Mouse (Mus musculus) midbrain, embryonic 12.5 days (tissue): Measurements from ENCODE around the gene Tmem176b. TPM values are rescaled to one million over a fixed set of nuclear protein-coding genes. Genes with fewer than 3 reads are reported as not detected.

Experiments used
- ATAC-seq: fragments of 200-750 bp; cut with Nextera tagmentation; 2 replicates; pipeline ENCODE4 v1.8.0; 2017; ENCODE audit warnings: low read depth, moderate TSS enrichment, moderate library complexity; ENCODE audit not compliant: low FRiP score
- H3K27ac ChIP-seq: fragments of 300-500 bp; sonication (generic); replicated peaks from 2 replicates; pipeline ENCODE4 v1.5.1; 2016; ENCODE audit warnings: mild to moderate bottlenecking
- H3K27me3 ChIP-seq: fragments of 300-500 bp; sonication (generic); 2 replicates; pipeline ENCODE4 v1.6.1; 2016; ENCODE audit warnings: mild to moderate bottlenecking
- H3K36me3 ChIP-seq: fragments of 300-500 bp; sonication (generic); 2 replicates; pipeline ENCODE4 v1.6.1; 2016
- H3K4me1 ChIP-seq: fragments of 300-500 bp; sonication (generic); 2 replicates; pipeline ENCODE4 v1.6.1; 2016
- H3K4me2 ChIP-seq: fragments of 300-500 bp; sonication (generic); replicated peaks from 2 replicates; pipeline ENCODE4 v1.6.1; 2016; ENCODE audit warnings: mild to moderate bottlenecking, moderate library complexity
- H3K4me3 ChIP-seq: fragments of 300-500 bp; sonication (generic); 2 replicates; pipeline ENCODE4 v1.5.1; 2016; ENCODE audit warnings: mild to moderate bottlenecking
- H3K9ac ChIP-seq: fragments of 300-500 bp; sonication (generic); replicated peaks from 2 replicates; pipeline ENCODE4 v1.6.1; 2016; ENCODE audit warnings: mild to moderate bottlenecking, moderate library complexity
- H3K9me3 ChIP-seq: fragments of 300-500 bp; sonication (generic); 2 replicates; pipeline ENCODE4 v1.6.1; 2016; ENCODE audit warnings: mild to moderate bottlenecking
- WGBS: fragments of 180-500 bp; shearing (Covaris S2); methylation state at CpG from one replicate; pipeline ENCODE4 v1.1.7; 2016; 5-methylcytosine and 5-hydroxymethylcytosine counted together
- polyA plus RNA-seq: library from polyadenylated mRNA; unstranded; fragments of >200 nt; fragmentation: Nextera tagmentation; extraction: Ambion mirVana; gene quantifications from 2 replicates; pipeline ENCODE4 v1.2.1, GENCODE M21; 2016

Tmem176b gene
- polyA plus RNA-seq, 1 experiment from 2014 or later, result 86.7 TPM

DNA sequence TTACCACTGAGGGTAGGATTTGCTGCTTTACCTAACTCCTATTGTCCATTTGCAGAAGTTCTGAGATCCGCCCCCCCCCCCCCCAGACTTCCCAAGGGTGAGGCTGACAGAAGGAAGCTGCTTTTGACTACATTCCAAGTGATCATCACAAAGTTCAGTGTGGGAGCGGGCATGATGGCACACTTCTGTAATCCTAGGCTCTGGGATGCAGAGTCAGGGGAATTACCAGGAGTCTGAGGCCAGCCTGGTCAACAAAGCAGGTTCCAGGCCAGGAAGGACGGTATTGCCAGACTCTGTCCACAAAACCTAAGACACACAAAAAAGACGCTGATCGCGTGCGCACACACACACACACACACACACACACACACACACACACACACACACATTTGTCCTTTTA lies 22.2 kb upstream of the Tmem176b start:
- H3K9me3 ChIP-seq, result no peaks in the 10 kb centered on the region
- 85% methylated on average over 7 of the region's 7 CpGs for WGBS
- no peaks in the 10 kb centered on the region; the same call in 1 of the 2 replicates for H3K27me3 ChIP-seq
- H3K36me3 ChIP-seq, result no peaks in the 10 kb centered on the region
- H3K4me1 ChIP-seq, result peaks cover 16% of the 10 kb centered on the region
- no peak overlapping the region for H3K9ac ChIP-seq
- no peak for ATAC-seq
- no peak overlapping the region for H3K4me3 ChIP-seq
- H3K4me2 ChIP-seq, result no peak overlapping the region
- no peak overlapping the region for H3K27ac ChIP-seq

DNA sequence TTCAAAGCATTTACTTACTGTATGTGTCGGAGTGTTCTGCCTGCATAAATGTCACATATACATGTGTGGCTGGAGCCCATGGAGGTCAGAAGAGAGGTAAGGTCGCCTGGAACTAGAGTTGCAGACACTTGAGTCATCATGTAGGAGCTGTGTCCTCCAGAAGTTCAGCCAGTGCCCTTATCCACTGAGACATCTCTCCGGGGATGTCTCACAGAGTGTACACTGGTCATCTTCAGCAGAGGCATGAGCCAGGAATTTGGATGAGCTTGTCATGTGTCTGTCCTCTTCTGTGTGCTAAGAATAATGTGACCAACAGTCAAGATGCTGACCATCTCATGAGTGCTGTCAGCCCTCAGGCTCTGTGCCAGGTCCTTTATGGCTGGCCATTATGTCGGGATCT lies 21.5 kb upstream of the Tmem176b start:
- WGBS, result 81% methylated on average over 4 of the region's 4 CpGs
- H3K27me3 ChIP-seq, result no peaks in the 10 kb centered on the region; the same call in 1 of the 2 replicates

DNA sequence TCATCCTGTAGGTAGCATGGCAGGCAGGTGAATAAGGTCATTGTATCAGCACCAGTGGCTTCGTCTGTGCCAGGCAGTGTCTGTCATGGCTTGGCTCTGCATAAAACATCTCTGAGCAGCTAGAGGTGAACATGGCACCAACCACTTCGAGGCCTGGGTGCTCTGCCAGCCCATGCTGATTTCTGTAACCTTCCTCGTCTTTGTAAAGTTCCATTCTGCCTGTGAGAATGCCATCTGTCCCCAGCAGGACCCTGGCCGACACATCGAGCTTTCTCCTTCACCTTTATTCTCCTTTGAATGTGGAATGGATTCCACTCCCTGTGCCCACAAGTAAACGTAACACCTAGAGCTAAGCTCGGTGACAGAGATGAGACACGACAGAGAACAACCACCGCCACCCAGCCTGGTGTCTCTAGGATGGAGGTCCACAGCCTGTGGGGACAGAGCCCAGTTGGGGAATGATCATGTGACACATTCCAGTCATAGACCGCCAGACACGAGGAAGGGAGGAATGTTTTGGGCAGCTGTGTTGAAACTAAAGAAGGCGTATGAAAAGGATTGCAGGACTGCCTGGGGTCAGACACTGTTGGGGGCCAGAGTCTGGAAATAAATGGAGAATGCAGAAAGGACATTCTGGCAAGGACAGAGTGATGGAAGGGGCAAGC lies 20.5 kb upstream of the Tmem176b start:
- 83% methylated on average over 12 of the region's 12 CpGs for WGBS
- H3K36me3 ChIP-seq, result no peaks in the 10 kb centered on the region
- H3K9ac ChIP-seq, result no peak overlapping the region
- no peak for ATAC-seq
- H3K27ac ChIP-seq, result no peak overlapping the region
- peaks cover 7% of the 10 kb centered on the region; the same call in 1 of the 2 replicates for H3K4me1 ChIP-seq
- H3K9me3 ChIP-seq, result no peaks in the 10 kb centered on the region
- no peak overlapping the region for H3K4me2 ChIP-seq
- no peaks in the 10 kb centered on the region; the same call in 1 of the 2 replicates for H3K27me3 ChIP-seq
- H3K4me3 ChIP-seq, result no peak overlapping the region

More for the DNA sequence above, 21.5 kb upstream of the Tmem176b start:
- Histone ChIP-seq H3K4me3 (no peak overlapping the region), H3K9me3 (no peaks in the 10 kb centered on the region), H3K4me2 (no peak overlapping the region), H3K36me3 (no peaks in the 10 kb centered on the region), H3K4me1 (peaks cover 16% of the 10 kb centered on the region), H3K9ac (no peak overlapping the region), H3K27ac (no peak overlapping the region)
- no peak for ATAC-seq

DNA sequence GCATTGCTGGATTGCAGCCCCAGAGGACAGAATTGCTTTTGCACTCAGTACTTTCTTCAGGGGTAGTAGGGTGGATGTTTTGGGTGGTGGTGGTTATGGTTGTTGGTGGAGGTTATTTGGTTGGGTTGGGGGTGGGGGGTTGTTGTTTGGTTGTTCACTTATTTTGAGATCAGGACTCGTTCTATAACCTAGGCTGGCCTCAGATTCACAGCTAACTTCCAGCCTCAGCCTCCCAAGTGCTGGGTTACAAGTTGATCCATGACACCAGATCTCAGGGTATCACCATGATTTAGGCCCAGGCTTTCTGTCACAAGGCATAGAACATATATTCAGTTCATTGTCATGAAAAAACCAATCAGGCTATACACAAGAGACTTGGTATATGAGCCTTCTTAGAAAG lies 19.6 kb upstream of the Tmem176b start:
- ATAC-seq, result no peak
- no peaks in the 10 kb centered on the region for H3K9me3 ChIP-seq
- H3K4me1 ChIP-seq, result 0 out of 2 replicates have a peak, but pooled peaks cover 3% of the 10 kb centered on the region
- H3K4me3 ChIP-seq, result no peak overlapping the region
- H3K9ac ChIP-seq, result no peak overlapping the region
- no peaks in the 10 kb centered on the region for H3K36me3 ChIP-seq
- no peak overlapping the region for H3K27ac ChIP-seq
- 83% methylated on average over 1 of the region's 1 CpGs for WGBS
- H3K27me3 ChIP-seq, result no peaks in the 10 kb centered on the region; the same call in 1 of the 2 replicates
- H3K4me2 ChIP-seq, result no peak overlapping the region

DNA sequence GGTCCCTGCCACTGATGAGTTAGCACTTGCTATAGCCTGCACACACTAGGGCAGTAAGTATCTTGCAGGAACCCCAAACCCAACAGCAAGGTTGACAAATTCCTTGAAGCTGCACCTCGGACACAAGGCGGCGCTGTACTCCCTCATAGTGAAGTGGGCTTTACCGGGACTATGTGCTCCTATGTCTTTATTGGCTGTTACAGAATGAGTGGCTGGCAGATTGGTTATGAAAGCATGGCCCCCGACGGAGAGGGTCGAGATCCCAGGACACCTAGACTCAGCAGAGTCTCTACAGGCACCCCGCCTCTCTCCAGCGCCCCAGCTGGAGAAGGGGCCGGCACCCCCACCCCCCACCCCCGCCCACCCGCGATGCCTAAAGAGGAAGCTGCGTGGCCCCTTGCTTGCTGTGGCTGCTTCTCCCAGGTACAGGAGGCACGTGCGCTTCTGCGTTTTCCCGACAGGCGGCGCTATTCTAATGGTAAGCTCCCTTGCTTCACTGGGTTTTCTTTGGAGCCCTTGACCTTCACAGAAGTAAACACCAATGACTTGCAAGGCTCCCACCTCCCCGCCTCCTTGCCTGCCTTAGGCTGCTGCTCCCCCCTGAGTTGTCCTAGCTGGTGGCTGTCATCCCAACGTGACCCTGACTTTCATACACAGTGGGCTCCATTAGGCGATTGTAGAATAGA lies 19.0 kb upstream of the Tmem176b start:
- no peaks in the 10 kb centered on the region for H3K9me3 ChIP-seq
- no peaks in the 10 kb centered on the region; the same call in 1 of the 2 replicates for H3K27me3 ChIP-seq
- no peak overlapping the region for H3K9ac ChIP-seq
- no peak overlapping the region for H3K27ac ChIP-seq
- H3K4me2 ChIP-seq, result peak overlapping the region; percentile 46
- peak; percentile 41; the same call in 1 of the 2 replicates for ATAC-seq
- peak overlapping the region; percentile 20; the same call in 1 of the 2 replicates for H3K4me3 ChIP-seq
- H3K36me3 ChIP-seq, result no peaks in the 10 kb centered on the region
- WGBS, result 11% methylated on average over 18 of the region's 23 CpGs
- H3K4me1 ChIP-seq, result 0 out of 2 replicates have a peak, but pooled peaks cover 1% of the 10 kb centered on the region

DNA sequence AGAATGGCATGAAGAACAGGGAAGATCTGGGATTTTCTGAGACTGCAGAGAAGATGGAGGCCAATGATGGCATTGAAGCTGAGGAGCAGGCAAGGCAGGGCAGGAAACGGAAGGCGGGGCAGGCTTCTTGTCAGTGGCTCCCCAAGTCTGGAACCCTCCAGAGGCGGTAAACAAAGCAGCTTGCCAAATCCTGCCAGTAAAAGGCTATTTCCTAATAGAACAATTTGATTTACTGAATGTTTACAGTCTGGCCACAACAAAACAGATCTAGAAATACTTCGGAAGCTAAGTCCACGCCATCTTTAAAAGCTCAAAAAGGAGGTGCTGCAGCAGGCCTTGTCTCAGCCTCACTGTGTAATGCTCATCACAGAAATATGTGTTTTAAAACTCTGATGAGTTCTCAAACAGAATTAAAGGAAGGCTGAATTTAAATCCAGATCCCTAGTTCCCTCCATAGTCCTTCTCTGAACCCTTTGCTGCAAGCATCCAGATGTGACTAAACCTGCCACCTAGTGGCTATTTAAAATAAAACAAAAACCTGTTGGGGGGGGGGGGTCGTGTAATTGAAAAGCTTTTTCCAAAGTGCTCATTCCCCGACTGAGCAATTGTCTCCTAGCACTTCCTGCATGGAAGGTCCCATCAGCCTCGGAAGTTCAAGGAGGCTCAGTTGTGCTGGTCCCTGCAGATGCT lies 16.5 kb upstream of the Tmem176b start:
- H3K27me3 ChIP-seq, result no peaks in the 10 kb centered on the region; the same call in 1 of the 2 replicates
- no peak overlapping the region for H3K4me3 ChIP-seq
- H3K4me1 ChIP-seq, result no peaks in the 10 kb centered on the region
- 51% methylated on average over 8 of the region's 8 CpGs for whole genome bisulfite sequencing
- no peak overlapping the region for H3K27ac ChIP-seq
- ATAC-seq, result no peak
- H3K9ac ChIP-seq, result no peak overlapping the region
- H3K9me3 ChIP-seq, result no peaks in the 10 kb centered on the region
- no peaks in the 10 kb centered on the region for H3K36me3 ChIP-seq
- H3K4me2 ChIP-seq, result no peak overlapping the region

DNA sequence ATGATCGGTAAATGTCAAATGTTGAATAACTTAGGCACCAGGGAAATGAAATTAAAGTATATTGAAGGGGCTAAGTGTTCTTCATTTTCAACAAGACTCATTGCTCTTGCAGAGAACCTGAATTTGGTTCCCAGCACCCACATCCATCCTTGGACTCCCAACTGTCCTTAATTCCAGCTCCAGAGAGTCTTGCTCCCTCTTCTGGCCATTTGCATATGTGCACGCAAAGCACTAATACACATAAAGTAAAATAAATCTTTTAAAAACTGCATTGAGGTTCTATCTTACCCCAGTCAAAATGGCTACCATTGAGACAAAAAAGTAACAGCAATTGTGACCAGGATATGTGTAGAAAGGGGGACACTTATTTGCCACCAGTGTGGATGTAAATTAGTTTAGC lies 12.9 kb upstream of the Tmem176b start:
- Histone ChIP-seq H3K36me3 (no peaks in the 10 kb centered on the region), H3K27me3 (no peaks in the 10 kb centered on the region; the same call in 1 of the 2 replicates), H3K9ac (no peak overlapping the region), H3K4me3 (no peak overlapping the region), H3K4me2 (no peak overlapping the region), H3K27ac (no peak overlapping the region), H3K9me3 (no peaks in the 10 kb centered on the region), H3K4me1 (peaks cover 3% of the 10 kb centered on the region; the same call in 1 of the 2 replicates)
- WGBS, result 97% methylated on average over 2 of the region's 2 CpGs
- ATAC-seq, result no peak

DNA sequence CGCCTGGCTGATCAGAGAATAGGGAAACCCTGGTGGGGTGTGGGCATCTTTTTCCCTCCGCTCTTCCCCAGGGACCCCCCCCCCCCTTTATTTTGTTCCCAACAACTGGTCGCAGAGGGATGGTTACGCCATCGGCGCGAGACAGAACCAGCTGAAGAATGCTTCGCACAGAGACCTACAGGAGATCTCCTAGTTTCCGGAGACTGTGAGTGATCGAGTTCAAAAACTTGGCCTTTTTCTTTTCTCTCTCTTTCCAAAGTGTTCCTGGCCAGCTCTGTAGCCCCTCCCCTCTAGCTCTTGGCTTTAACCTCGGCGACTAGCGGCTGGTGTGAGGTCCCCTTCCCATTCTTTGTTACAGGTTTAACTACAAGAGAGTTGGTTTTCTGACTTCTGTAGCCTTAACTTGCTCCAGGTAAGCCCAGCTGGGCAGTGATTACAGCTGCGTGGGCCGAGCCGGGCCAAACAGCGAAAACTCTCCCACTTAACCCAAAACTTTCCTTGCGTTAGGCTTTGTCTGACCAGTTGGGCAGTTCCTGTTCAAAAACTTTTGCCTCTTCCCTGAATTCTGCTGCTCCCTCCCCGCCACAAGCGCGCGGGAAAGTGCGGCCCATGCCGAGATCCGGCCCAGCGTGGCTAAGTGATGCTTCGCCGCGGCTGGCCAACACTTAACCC lies 10.7 kb upstream of the Tmem176b start:
- WGBS, result under 1% methylated on average over 28 of the region's 29 CpGs
- 0 out of 2 replicates have a peak, but pooled peaks have one; percentile 23 for ATAC-seq
- no peak overlapping the region for H3K27ac ChIP-seq

DNA sequence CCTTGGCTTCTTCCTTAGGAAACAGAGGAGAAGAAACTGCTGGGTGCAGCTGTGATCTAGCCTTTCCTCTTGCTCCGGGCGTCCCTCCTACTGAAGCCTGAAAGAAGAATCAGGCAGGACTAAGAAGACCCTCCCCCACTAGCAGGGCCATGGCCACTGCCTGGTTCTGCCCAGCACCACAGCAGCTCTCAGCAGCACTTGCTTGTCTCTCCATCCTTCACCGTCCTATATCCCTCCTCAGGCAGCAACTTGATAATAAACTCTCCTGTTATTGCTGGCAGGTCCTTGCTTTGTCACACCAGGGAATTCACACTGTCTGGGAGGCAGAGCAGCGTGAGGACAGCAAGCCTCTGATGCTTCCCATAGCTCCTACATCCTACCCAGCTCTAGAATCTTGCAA lies 3.8 kb upstream of the Tmem176b start:
- WGBS, result 72% methylated on average over 4 of the region's 4 CpGs
- no peaks in the 10 kb centered on the region for H3K27me3 ChIP-seq
- H3K9me3 ChIP-seq, result no peaks in the 10 kb centered on the region
- H3K36me3 ChIP-seq, result no peaks in the 10 kb centered on the region
- ATAC-seq, result no peak
- no peak overlapping the region for H3K4me3 ChIP-seq
- peaks cover 22% of the 10 kb centered on the region for H3K4me1 ChIP-seq
- H3K4me2 ChIP-seq, result no peak overlapping the region
- no peak overlapping the region for H3K9ac ChIP-seq
- H3K27ac ChIP-seq, result no peak overlapping the region

More for the DNA sequence above, 10.7 kb upstream of the Tmem176b start:
- peak overlapping the region; percentile 65 for H3K4me2 ChIP-seq
- H3K36me3 ChIP-seq, result no peaks in the 10 kb centered on the region
- H3K4me1 ChIP-seq, result peaks cover 3% of the 10 kb centered on the region; the same call in 1 of the 2 replicates
- no peaks in the 10 kb centered on the region for H3K27me3 ChIP-seq
- no peaks in the 10 kb centered on the region for H3K9me3 ChIP-seq
- peak overlapping the region; percentile 38 for H3K4me3 ChIP-seq
- H3K9ac ChIP-seq, result 0 out of 2 replicates have a peak overlapping the region, but pooled peaks have one; percentile 39

DNA sequence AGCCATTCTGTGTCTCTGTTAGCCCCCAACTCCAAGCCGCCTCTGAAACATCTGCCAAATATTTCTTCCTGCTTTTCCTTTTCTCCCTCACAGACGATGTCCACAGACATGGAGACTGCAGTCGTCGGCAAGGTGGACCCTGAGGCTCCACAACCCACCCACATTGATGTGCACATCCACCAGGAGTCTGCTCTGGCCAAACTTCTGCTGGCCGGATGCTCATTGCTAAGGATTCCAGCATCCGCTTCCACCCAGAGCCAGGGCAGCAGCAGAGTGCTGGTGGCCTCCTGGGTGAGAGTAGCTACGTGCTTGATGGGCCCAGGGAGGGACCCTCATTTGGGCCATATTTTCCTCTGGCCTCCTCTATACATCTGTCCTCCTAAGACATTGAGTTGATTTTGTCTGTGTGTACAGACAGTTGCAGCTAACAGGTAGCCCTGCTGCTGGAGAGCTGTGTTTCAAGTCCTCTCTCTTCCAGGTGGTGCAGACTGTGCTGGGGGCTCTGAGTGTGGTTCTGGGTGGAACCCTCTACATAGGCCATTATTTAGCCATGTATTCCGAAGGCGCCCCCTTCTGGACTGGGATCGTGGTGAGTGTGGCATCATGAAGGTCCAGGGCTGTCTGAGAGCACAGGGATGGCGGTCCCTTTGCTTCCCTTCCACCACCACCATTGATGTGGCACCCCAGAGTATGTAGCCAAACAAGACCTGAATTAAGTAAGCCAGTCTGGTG lies 981 bp upstream of the Tmem176b start:
- Histone ChIP-seq H3K4me3 (no peak overlapping the region), H3K27me3 (no peaks in the 10 kb centered on the region), H3K27ac (no peak overlapping the region), H3K9me3 (no peaks in the 10 kb centered on the region), H3K9ac (no peak overlapping the region), H3K36me3 (no peaks in the 10 kb centered on the region; the same call in 1 of the 2 replicates), H3K4me1 (peaks cover 35% of the 10 kb centered on the region), H3K4me2 (peak overlapping the region; percentile 49; the same call in 1 of the 2 replicates)
- no peak for ATAC-seq
- 73% methylated on average over 11 of the region's 11 CpGs for WGBS
